Mouse (Mus musculus) layer of hippocampus, adult 9-10 months (tissue): Measurements from ENCODE around the gene Garnl3.

ENCODE experiments used
- DNase-seq: peaks from one replicate; pipeline ENCODE4 v3.0.0; 2022; ENCODE audit warnings: low spot score

The Garnl3 gene

DNA sequence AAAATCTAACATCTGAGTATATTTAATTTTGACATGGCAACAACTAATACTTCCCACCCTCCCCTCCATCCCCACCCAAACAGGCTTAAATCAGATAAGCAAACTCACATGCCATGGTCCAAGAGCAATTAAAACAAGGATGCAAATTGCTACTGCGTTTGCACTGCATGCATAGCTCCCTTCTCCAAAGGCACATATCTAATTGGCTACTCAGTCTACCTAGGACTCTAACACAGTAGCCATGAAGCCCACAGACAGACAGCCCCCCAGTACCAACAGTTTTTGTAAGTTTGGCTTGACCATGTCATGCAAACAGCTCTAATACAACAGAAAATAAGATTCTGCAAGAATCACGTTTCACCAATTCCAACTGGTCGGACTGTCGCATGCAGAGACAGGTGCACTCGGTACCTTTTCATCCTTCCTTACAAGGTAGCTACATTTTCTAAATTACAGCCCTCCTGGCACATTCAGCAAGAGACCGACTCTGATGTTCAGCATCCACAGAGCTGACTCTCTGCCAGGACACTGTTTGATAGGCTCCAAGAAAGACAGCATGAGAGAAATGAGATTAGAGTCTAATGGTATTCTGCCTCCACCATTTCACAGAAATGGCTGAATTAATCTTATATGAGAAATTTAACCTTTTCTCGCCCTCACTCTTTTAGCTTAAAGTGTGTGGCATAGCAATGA, 44.6 kb downstream of the Garnl3 start:
- no peak for DNase-seq

GRCm38 (mm10) chr2:33086016-33086596, 45.3 kb downstream of the Garnl3 start:
- DNase-seq: no peak

DNA sequence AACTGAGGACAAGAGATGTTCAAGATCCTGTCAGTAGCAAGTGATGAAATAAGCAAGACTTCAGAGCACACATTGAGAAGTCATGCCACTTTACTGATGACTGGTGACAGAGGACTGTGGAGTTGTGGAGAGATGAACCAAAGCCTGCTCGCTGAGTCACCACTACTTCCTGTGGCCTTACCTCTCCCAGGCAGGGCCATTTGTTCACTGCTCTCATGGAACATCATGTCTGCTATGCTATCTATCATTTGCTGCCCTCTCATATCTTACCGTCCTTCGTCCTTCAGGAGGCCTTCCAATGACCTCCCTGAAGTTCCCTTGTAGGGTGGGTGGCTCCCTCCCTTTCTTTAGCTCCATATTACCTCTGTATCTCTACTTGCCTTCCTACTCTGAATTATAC, 47.2 kb downstream of the Garnl3 start:
- no peak for DNase-seq

- no peak for DNase-seq
These were observed 51.3 kb downstream of the Garnl3 start for GRCm38 (mm10) chr2:33080166-33080565.

DNA sequence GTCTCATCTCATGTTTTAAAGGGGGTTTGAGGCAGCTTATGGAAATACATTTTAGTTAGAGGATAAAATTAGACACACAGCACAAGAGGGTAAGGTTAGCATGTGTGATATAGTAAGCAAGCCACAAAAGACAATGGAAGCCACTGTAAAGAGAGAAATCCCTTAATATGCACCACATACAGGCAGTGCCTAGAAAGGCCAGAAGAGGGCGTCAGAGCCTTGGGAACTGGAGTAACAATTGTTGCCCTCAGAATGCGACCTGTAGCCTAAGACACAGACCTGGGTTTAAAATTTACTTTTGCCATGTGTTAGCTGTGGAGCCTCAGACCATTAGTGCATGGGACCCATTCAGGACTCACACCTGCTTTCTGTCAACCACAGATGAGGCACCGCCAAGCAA, 54.2 kb downstream of the Garnl3 start:
- DNase-seq: no peak

DNA sequence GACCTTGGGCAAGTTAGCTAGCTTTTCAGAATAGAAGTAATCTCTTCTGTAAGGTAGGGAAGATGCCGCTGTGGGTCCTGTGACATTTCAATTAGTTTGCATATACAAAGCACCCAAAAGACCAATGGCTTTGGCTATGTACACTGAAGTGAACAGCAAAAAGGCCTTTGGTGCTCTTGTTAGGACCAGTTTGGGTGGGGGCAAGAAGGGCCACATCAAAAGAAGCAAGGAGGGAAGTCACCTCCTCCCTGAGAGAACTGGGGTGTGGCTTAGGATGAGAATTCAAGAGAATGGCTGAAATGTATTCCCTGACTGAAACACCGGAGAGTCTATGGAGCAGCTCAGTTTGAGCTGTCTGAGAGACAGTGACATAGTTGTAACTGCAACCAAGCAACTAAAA, 56.5 kb downstream of the Garnl3 start:
- no peak for DNase-seq

GRCm38 (mm10) chr2:33074188-33074587, 57.3 kb downstream of the Garnl3 start:
- DNase-seq: no peak

DNA sequence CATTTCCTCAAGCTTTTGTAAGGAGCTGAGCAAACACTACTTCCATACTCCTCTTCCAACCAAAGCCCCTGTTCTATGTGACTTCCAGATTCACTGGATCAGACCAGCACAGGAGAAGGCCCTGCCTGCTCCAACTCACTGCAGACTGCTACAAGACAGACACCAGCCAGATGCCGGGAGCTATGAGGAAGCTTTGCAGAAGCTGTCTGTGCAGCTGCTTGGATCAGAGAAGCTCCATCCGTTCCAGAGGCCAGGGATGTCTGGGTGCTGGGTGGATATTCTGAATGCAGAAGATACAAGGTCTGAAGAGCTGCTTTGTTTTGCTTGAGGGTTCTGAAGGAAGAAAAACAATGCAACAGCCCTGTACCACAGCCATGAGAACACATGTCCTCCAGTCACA, 59.1 kb downstream of the Garnl3 start:
- DNase-seq: no peak

DNA sequence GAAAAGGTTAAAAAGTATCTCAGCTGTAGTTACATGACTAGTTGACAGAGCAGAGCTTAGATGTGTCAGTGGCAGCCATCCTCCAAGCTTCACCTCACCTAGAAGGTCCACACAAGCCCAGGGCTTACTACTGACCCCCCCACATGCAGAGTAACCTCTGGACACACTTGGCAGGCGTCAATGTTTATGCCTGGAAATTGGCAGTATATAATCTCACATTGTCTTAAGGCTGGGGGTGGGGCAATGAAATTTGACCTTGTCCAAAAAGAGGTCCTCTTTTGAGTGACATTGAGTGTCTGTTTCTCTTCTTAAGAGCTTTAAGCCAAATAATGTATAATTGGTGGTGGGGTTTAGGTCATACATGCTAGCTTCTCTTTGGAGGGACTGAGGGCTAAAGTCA, 65.8 kb downstream of the Garnl3 start:
- DNase-seq: no peak

- no peak for DNase-seq
These were observed 68.7 kb downstream of the Garnl3 start for GRCm38 (mm10) chr2:33062744-33063143.

DNA sequence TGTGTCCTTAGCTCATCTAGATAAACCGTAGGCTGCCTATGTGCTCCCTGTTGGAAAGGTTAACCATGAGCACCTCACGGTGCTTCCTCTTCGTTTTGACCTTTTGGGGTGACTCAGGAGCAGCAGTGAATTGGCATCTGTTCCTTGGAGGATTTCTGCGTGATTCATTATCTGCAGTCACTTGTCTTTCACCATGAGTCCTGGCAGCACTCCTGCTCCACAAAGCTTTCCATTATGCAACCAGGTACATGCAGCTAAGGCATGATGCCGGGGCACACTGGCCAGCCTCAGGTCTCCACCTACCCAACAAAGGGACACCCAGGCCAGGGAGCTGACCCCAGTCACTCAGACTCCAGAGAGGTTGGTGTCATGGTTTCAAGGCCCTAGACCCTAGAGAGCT, 72.5 kb downstream of the Garnl3 start:
- no peak for DNase-seq

GRCm38 (mm10) chr2:33057514-33057913, 73.9 kb downstream of the Garnl3 start:
- DNase-seq: no peak

- no peak for DNase-seq
These were observed 77.5 kb downstream of the Garnl3 start for GRCm38 (mm10) chr2:33053966-33054365.

DNA sequence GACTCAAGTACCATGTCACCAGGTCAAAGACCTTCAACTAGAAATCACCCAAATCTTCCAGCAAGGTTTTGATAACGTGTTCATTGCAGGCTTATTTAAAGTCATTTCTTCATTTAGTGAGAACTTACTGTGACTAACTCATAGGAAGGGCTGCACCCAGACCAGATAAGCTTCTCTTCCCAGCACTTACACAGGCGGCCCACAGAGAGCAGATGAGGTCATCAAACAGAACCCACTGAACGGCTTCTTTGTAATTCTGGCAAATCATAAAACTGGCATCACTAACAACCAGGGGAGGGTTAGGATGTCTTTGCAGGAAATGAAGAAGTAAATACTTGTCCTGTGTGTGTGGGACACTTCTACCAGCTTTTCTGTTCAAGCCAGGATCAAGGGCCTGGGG, 84.1 kb downstream of the Garnl3 start:
- DNase-seq: no peak

DNA sequence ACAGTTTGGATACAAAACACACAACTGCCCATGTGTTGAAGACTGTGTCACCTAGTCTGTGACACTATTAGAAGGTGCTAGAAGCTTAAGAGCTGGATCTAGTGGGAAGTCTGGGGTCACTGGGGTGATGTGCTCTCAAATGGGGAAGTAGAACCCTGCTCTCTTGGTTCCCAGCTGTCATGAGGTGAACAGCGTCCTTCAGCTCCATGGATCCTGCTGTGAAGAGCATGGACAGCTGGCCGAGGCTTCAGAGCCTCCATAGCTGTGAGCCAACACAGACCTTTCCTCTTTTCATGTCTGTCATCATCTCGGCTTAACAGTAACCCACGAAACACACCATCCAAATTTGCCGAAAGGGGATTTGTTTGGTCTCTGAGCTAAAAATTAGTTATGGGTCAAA, 84.5 kb downstream of the Garnl3 start:
- DNase-seq: no peak

DNA sequence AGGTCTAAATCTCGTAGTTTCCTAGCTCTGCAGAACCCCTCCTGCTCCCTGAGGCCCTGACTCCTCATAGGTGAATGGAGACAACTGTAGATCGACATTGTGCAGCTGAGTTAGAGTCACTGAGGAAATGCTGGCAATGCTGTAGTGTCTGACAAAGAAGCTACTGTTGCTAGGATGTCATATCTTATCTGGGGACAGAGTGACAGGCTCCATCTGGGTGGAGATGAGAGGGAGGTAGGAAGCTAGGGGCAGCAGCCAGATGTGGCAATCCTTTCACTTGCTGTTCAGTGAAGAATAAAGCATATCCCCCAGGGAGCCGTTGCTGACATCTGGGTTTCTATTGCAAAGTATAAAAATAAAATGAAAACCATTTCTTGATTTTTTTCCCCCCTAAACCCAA, 85.6 kb downstream of the Garnl3 start:
- no peak for DNase-seq

DNA sequence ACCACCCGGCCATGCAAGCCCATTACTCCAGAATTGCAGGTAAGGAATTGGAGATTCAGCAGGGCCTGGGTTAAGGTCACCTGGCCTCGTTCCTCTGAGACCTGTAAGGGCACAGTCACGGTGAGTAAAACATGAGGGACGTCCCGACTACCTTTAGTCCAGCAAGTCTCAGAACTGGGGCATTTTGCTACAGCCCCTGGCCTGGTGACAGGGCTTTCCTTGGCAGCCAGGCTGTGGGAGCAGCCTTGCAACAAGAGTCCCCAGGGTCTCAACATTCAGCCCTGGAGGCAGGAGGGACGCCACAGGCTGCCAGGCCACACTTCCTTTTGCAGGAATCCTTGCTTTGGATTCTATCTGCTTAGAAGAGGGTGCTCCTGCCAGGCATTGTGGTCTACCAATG, 88.7 kb downstream of the Garnl3 start:
- no peak for DNase-seq

GRCm38 (mm10) chr2:33041571-33041970, 89.9 kb downstream of the Garnl3 start:
- DNase-seq: no peak

- DNase-seq: no peak
These were observed 94.0 kb downstream of the Garnl3 start for GRCm38 (mm10) chr2:33037429-33037828.

- DNase-seq: no peak
These were observed 96.2 kb downstream of the Garnl3 start for GRCm38 (mm10) chr2:33035297-33035696.

DNA sequence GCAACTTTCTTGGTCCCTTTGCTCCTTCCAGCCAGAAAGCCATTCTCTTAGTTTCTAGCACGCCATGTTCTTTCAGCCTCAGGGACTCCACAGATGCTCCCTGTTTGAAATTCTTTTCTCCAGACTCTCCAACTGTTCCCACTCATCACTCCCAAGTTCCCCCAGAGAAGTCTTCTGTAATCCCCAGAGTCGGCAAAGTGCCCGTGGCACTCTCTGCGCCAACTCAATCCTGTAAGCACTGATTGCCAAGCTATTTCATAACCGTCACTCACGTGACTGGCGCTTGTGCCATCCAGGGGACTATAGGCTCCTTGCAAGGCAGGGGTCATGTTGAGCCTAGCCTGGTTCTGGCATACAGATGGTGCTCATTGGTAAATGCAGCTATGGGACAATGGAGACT, 98.2 kb downstream of the Garnl3 start:
- peak; percentile 49 for DNase-seq

DNA sequence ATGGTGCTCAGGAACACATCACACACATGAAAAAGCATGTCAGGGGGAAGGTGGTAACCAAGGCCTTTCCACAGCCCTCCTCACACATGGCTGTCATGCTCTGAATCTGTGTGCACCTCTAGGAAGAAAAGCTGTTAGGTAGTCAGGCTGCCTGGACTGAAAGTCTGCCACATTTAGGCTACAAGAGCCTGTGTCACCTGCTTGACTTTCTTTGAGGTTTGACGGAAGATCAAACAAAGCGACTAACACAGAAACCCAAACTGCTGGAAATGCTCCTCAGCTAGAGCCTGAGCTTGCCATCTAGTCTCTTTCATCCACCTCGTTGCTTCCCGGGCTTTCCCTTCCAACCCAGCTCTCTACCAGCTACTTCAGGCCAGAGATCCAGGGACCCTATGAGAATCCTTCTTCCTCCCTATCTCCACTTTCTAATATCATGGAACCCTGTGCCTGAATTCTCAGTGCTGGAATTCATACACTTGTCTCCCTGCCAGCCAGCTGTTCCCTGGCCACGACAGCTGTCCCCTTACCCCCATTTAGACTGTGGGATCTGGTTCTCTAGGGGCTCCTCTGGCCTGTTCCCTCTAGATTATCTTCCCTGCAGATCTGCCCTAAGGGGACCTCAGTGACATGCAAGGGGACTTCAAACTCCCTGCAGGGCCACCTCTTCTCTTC, 98.9 kb downstream of the Garnl3 start:
- DNase-seq: no peak

- no peak for DNase-seq
These were observed 106.4 kb downstream of the Garnl3 start for GRCm38 (mm10) chr2:33025040-33025439.

- DNase-seq: no peak
These were observed 106.9 kb downstream of the Garnl3 start for GRCm38 (mm10) chr2:33024564-33024963.
